Mouse (Mus musculus) urinary bladder, adult 18-20 months (tissue): ENCODE results near the gene Elfn2.

ENCODE experiments used
- DNase-seq, 2 experiments: peaks; one replicate each; pipeline ENCODE4 v3.0.0; 2022; ENCODE audit warnings: low spot score in 2 of 2, mixed read lengths in 2 of 2

Gene Elfn2

GRCm38 (mm10) chr15:78681781-78682180, 36.8 kb downstream of the Elfn2 start:
- no peak for DNase-seq

- no peak for DNase-seq
These were observed 37.3 kb downstream of the Elfn2 start for GRCm38 (mm10) chr15:78681301-78681700.

- no peak for DNase-seq
These were observed 38.3 kb downstream of the Elfn2 start for GRCm38 (mm10) chr15:78680291-78680690.

GRCm38 (mm10) chr15:78677708-78678107, 40.9 kb downstream of the Elfn2 start:
- DNase-seq: no peak

- no peak for DNase-seq
These were observed 41.6 kb downstream of the Elfn2 start for GRCm38 (mm10) chr15:78677015-78677414.

- no peak for DNase-seq
These were observed 43.6 kb downstream of the Elfn2 start for GRCm38 (mm10) chr15:78674912-78675412.

GRCm38 (mm10) chr15:78673436-78673835, 45.1 kb downstream of the Elfn2 start:
- DNase-seq: no peak

- DNase-seq: no peak
These were observed 48.2 kb downstream of the Elfn2 start for GRCm38 (mm10) chr15:78670341-78670740.

- DNase-seq: no peak
These were observed 49.2 kb downstream of the Elfn2 start for GRCm38 (mm10) chr15:78669221-78669871.

- DNase-seq: no peak
These were observed 54.3 kb downstream of the Elfn2 start for GRCm38 (mm10) chr15:78664268-78664667.

GRCm38 (mm10) chr15:78651169-78651568, 67.4 kb downstream of the Elfn2 start:
- no peak for DNase-seq

- no peak for DNase-seq
These were observed 70.8 kb downstream of the Elfn2 start for GRCm38 (mm10) chr15:78647746-78648145.

- DNase-seq: no peak
These were observed 74.0 kb downstream of the Elfn2 start for GRCm38 (mm10) chr15:78644606-78645005.

- DNase-seq: no peak
These were observed 74.9 kb downstream of the Elfn2 start for GRCm38 (mm10) chr15:78643633-78644032.

- DNase-seq: no peak
These were observed 83.3 kb downstream of the Elfn2 start for GRCm38 (mm10) chr15:78635231-78635630.

- DNase-seq: no peak
These were observed 84.4 kb downstream of the Elfn2 start for GRCm38 (mm10) chr15:78634095-78634737.

GRCm38 (mm10) chr15:78633413-78633812, 85.2 kb downstream of the Elfn2 start:
- no peak for DNase-seq

- DNase-seq: no peak
These were observed 86.2 kb downstream of the Elfn2 start for GRCm38 (mm10) chr15:78632387-78632786.

- DNase-seq: no peak
These were observed 92.3 kb downstream of the Elfn2 start for GRCm38 (mm10) chr15:78626285-78626684.

- DNase-seq: no peak
These were observed 93.6 kb downstream of the Elfn2 start for GRCm38 (mm10) chr15:78624961-78625360.

GRCm38 (mm10) chr15:78624431-78624950, 94.1 kb downstream of the Elfn2 start:
- peak; percentile 23 to 60 for DNase-seq

GRCm38 (mm10) chr15:78623426-78623825, 95.1 kb downstream of the Elfn2 start:
- DNase-seq: peak; percentile 15 to 65
